15 mouse cellular contexts compared by ENCODE assay signal in genomic region chr6:51279491-51279890, GRCm38 (mm10).
"Had no signal": no experiment of that assay in that cellular context is flagged by ENCODE, and none has a peak within 500 bp of the region (broad histone marks: within the 10 kb centered on the region; RNA-seq: fewer than 3 reads in every experiment).

No protein-coding gene starts in this region.

- H3K27me3 ChIP-seq: midbrain, embryonic 12.5 days; neural tube, embryonic 15.5 days had no signal

- H3K27ac ChIP-seq: liver, embryonic 12.5 days; liver, embryonic 14.5 days; midbrain, embryonic 10.5 days; midbrain, embryonic 12.5 days; neural tube, embryonic 13.5 days; neural tube, embryonic 15.5 days had no signal

- DNase-seq: lung, adult 18-20 months; lung, postnatal 4 days; midbrain, embryonic 14.5 days; right cerebral cortex, postnatal 14 days; thymus, adult 18-20 months; thymus, postnatal 25 days had no signal

- H3K4me3 ChIP-seq: liver, embryonic 12.5 days; midbrain, embryonic 10.5 days; midbrain, embryonic 12.5 days; myocyte; neural tube, embryonic 13.5 days; neural tube, embryonic 15.5 days had no signal

- H3K4me1 ChIP-seq: liver, embryonic 12.5 days; midbrain, embryonic 10.5 days; midbrain, embryonic 12.5 days; neural tube, embryonic 13.5 days; neural tube, embryonic 15.5 days had no signal

- H3K9ac ChIP-seq: liver, embryonic 12.5 days; liver, embryonic 14.5 days; lung, embryonic 14.5 days; midbrain, embryonic 12.5 days; neural tube, embryonic 13.5 days; neural tube, embryonic 15.5 days had no signal

- H3K36me3 ChIP-seq: liver, embryonic 12.5 days; midbrain, embryonic 10.5 days; midbrain, embryonic 12.5 days; neural tube, embryonic 13.5 days; neural tube, embryonic 15.5 days had no signal

- H3K4me2 ChIP-seq: liver, embryonic 12.5 days; lung, embryonic 14.5 days; midbrain, embryonic 12.5 days; neural tube, embryonic 13.5 days; neural tube, embryonic 15.5 days had no signal

- H3K9me3 ChIP-seq: liver, embryonic 12.5 days; midbrain, embryonic 10.5 days; midbrain, embryonic 12.5 days; neural tube, embryonic 13.5 days; neural tube, embryonic 15.5 days had no signal

- ATAC-seq: liver, embryonic 12.5 days; midbrain, embryonic 16.5 days had no signal
